Mouse (Mus musculus): ENCODE results near the gene I830077J02Rik.

- TF ChIP-seq CTCF (IDR thresholded peaks at IDR 0.05; ENCODE audit: low read depth, low read length), result no peak
- no peak for TF ChIP-seq POLR2AphosphoS5 (IDR thresholded peaks at IDR 0.05; ENCODE audit: insufficient replicate concordance, low read depth, low read length)
- TF ChIP-seq TAL1 (conservative IDR thresholded peaks at IDR 0.05; ENCODE audit: low read depth, low read length), result no peak
Measured at GRCm38 (mm10) chr3:105915281-105915680, 17.2 kb downstream of the I830077J02Rik start.
